Mouse (Mus musculus) stomach, embryonic 16.5 days (tissue): ENCODE results near the gene C1qtnf2. TPM values are rescaled to one million over a fixed set of nuclear protein-coding genes. Genes with fewer than 3 reads are reported as not detected.
A peak's percentile ranks its signal among the peaks of the same experiment; 100 is the strongest.

Experiments used
- ATAC-seq: fragments of 200-750 bp; cut with Nextera tagmentation; 2 replicates; pipeline ENCODE4 v1.8.0; 2017; ENCODE audit warnings: moderate number of reproducible peaks, moderate TSS enrichment; ENCODE audit not compliant: insufficient read depth, low FRiP score
- H3K27ac ChIP-seq: fragments of 300-500 bp; sonication (generic); 2 replicates; pipeline ENCODE4 v1.5.1; 2014; ENCODE audit warnings: low read length
- H3K27me3 ChIP-seq: fragments of 300-500 bp; sonication (generic); 2 replicates; pipeline ENCODE4 v1.6.1; 2014; ENCODE audit warnings: low read length, control low read depth, mixed read lengths; ENCODE audit not compliant: control insufficient read depth, insufficient read depth
- H3K36me3 ChIP-seq: fragments of 300-500 bp; sonication (generic); 2 replicates; pipeline ENCODE4 v1.6.1; 2014; ENCODE audit warnings: low read length; ENCODE audit not compliant: control insufficient read depth, insufficient read depth
- H3K4me1 ChIP-seq: fragments of 300-500 bp; sonication (generic); 2 replicates; pipeline ENCODE4 v1.6.1; 2014; ENCODE audit warnings: low read length, control low read depth, mixed read lengths; ENCODE audit not compliant: control insufficient read depth, insufficient read depth
- H3K4me2 ChIP-seq: fragments of 300-500 bp; sonication (generic); 2 replicates; pipeline ENCODE4 v1.6.1; 2014; ENCODE audit warnings: low read depth, low read length, mixed read lengths
- H3K4me3 ChIP-seq: fragments of 300-500 bp; sonication (generic); replicated peaks from 2 replicates; pipeline ENCODE4 v1.5.1; 2014; ENCODE audit warnings: mild to moderate bottlenecking, low read length
- H3K9ac ChIP-seq: fragments of 300-500 bp; sonication (generic); 2 replicates; pipeline ENCODE4 v1.6.1; 2014; ENCODE audit warnings: low read length
- H3K9me3 ChIP-seq: fragments of 300-500 bp; sonication (generic); replicated peaks from 2 replicates; pipeline ENCODE4 v1.6.1; 2016; ENCODE audit warnings: low read length, control low read depth; ENCODE audit not compliant: control insufficient read depth
- WGBS: fragments of 180-500 bp; shearing (Covaris S2); extraction: QIAGEN DNeasy Blood & Tissue Kit; methylation state at CpG from one replicate; pipeline ENCODE4 v1.1.7; 2014; 5-methylcytosine and 5-hydroxymethylcytosine counted together
- polyA plus RNA-seq: library from polyadenylated mRNA; unstranded; fragments of >200 nt; fragmentation: Nextera tagmentation; extraction: Ambion mirVana; gene quantifications from 2 replicates; pipeline ENCODE4 v1.2.1, GENCODE M21; 2015

Gene C1qtnf2
- polyA plus RNA-seq, 1 experiment from 2014 or later = 13.8 TPM

DNA sequence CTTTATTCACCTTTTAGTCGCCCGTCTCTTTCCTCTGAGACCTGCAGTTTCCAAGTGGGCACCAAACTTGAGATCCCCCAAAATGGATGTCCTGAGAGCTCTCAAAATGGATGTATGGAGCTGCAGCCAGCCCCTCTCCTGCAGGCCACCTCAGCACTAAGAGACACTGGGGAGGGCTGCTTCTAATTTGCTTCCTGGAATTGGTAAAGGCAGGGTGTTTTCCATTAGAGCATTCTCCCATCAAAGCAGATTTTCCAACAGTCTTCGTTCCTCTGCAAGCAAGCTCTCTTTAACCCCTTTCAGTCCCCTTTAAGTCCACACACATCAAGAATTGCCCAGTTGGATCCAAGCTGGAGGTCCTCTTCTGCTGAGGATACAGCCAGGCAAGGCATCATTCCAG lies 5.3 kb downstream of the C1qtnf2 start:
- H3K36me3 ChIP-seq = no peaks in the 10 kb centered on the region
- no peak overlapping the region for H3K4me2 ChIP-seq
- no peaks in the 10 kb centered on the region for H3K27me3 ChIP-seq
- no peak overlapping the region for H3K27ac ChIP-seq
- H3K4me3 ChIP-seq = no peak overlapping the region
- H3K9me3 ChIP-seq = no peaks in the 10 kb centered on the region
- WGBS = 81% methylated on average over 3 of the region's 3 CpGs
- no peak for ATAC-seq
- H3K4me1 ChIP-seq = peaks cover 39% of the 10 kb centered on the region
- H3K9ac ChIP-seq = no peak overlapping the region

DNA sequence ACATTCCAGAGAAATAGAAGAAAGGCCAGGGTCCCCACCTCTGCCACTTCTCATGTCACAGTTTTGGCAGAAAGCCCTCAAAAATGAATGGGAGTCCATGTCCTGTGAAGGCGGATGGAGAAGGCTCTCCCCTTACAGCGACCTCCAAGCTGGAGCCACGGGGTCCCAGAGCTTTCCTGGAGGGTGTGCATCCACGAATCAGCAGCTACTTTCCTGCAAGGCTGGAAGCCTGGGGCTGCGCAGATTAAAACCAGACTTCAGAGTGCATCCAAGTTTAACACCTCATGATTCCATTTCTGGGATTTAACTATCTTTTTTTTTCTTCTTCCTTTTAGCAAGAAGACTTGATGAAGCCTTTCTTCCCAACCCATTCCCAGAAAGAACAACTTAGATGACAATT lies 6.5 kb downstream of the C1qtnf2 start:
- Histone ChIP-seq H3K9me3 (no peaks in the 10 kb centered on the region), H3K4me3 (no peak overlapping the region), H3K9ac (no peak overlapping the region), H3K27me3 (no peaks in the 10 kb centered on the region), H3K27ac (no peak overlapping the region), H3K4me2 (no peak overlapping the region), H3K4me1 (peaks cover 28% of the 10 kb centered on the region), H3K36me3 (no peaks in the 10 kb centered on the region)
- WGBS = 34% methylated on average over 5 of the region's 5 CpGs
- ATAC-seq = no peak

DNA sequence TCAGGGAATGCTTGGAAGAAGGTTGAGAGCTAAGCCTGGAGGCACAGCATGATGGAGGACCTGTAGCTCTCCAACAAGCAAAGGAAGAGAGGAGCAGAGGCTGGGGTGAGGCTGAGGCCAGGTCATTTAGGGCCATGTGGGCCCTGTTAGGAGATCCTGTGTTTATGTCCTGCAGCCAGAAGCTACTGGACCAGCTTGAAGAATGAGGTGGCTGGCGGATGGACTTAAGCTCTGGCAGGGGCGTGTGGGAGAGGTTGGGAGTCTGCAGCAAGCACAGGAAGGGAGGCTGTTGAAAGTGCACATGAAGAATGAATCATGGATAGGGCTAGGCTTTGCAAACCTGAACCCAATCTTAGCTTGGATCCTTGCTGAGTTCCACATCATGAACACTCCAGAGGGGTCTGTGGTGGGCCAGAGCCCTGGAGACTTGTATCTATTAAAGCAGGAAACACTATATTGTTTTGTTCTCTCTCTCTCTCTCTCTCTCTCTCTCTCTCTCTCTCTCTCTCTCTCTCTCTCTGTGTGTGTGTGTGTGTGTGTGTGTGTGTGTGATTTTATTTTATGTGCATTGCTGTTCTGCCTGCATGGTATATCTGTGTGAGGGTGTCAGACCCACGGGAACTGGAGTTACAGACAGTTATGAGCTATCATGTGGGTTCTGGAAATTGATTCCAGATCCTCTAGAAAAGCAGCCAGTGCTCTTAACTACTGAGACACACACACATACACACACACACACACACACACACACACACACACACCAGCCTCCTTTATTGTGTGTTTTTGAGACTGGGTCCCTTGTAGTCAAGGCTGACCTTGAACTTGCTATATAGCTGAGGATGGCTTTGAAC lies 7.8 kb downstream of the C1qtnf2 start:
- H3K9ac ChIP-seq = no peak overlapping the region
- H3K9me3 ChIP-seq = no peaks in the 10 kb centered on the region
- no peaks in the 10 kb centered on the region for H3K36me3 ChIP-seq
- no peak overlapping the region for H3K4me2 ChIP-seq
- peak; percentile 16; the same call in 1 of the 2 replicates for ATAC-seq
- peaks cover 27% of the 10 kb centered on the region for H3K4me1 ChIP-seq
- H3K27ac ChIP-seq = no peak overlapping the region
- 33% methylated on average over 3 of the region's 3 CpGs for WGBS
- H3K4me3 ChIP-seq = no peak overlapping the region
- H3K27me3 ChIP-seq = no peaks in the 10 kb centered on the region

- H3K4me3 ChIP-seq = no peak overlapping the region
- ATAC-seq = peak; percentile 67; the same call in 1 of the 2 replicates
- no peak overlapping the region for H3K9ac ChIP-seq
- H3K27ac ChIP-seq = peak overlapping the region; percentile 85
- H3K27me3 ChIP-seq = no peaks in the 10 kb centered on the region
- WGBS = 31% methylated on average over 6 of the region's 6 CpGs
- no peaks in the 10 kb centered on the region for H3K36me3 ChIP-seq
- H3K4me1 ChIP-seq = peaks cover 27% of the 10 kb centered on the region
- no peaks in the 10 kb centered on the region for H3K9me3 ChIP-seq
- H3K4me2 ChIP-seq = no peak overlapping the region
Observed at GRCm38 (mm10) chr11:43483122-43483792, 9.2 kb downstream of the C1qtnf2 start.

DNA sequence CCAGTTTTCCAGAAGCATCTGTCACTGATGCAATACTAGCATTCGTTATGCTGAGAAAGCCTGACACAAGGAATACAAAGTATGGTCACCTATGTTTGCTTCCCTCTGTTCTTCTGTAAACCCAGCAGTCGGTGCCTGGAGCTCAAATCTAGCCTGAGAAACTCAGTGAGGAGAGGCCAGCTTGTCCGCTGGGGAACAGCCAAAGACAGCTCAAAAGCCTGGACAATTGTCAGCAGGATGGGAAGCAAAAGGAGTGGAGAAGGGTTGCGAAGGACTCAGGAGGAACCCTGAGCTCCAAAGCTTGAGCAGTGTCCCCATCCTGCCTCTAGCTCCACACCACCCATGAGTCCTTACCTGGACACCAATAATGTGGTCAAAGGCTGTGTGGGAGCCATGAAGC lies 10.0 kb downstream of the C1qtnf2 start:
- Histone ChIP-seq H3K9me3 (no peaks in the 10 kb centered on the region), H3K36me3 (no peaks in the 10 kb centered on the region), H3K4me2 (no peak overlapping the region), H3K27ac (peak overlapping the region; percentile 85), H3K4me3 (no peak overlapping the region), H3K9ac (0 out of 2 replicates have a peak overlapping the region, but pooled peaks have one; percentile 5), H3K27me3 (no peaks in the 10 kb centered on the region), H3K4me1 (peaks cover 27% of the 10 kb centered on the region)
- no peak for ATAC-seq
- WGBS = 56% methylated on average over 4 of the region's 4 CpGs

DNA sequence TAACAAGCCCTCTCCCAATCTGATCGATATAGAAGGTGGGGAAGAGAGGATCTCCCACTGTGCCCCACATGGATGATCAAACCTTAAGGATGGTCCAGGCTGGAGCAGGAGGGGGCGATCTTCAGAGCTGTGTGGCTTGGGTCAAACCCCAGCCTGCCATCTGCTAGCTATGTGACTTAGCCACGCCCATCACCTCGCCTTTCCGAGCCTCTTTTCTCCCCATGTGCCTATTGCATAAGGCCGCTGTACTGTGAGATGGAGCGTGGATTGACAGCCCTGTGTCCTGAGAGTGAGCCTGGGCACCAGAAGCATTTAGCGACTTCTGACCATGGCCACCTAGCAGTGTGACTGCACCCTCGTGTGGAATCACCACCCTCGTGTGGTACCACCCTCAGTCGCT lies 10.6 kb downstream of the C1qtnf2 start:
- ATAC-seq = no peak
- WGBS = 48% methylated on average over 11 of the region's 11 CpGs

DNA sequence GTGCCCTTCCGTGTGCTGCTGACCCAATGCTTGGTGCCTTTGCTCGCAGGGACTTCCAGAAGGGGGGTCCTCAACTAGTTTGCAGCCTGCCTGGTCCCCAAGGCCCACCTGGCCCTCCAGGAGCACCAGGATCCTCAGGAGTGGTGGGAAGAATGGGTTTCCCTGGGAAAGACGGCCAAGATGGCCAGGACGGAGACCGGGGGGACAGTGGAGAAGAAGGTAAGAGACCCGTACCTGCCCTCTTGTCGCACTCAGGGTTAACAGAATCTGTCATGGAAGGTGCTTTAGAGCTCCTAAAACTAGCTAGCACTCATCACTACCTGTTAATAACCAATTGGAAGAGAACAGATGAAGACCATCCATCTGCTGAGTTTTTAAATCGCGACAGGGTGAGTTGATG lies 11.8 kb downstream of the C1qtnf2 start:
- Histone ChIP-seq H3K9me3 (no peaks in the 10 kb centered on the region), H3K4me2 (no peak overlapping the region), H3K4me1 (peaks cover 27% of the 10 kb centered on the region), H3K27ac (no peak overlapping the region), H3K9ac (no peak overlapping the region), H3K4me3 (no peak overlapping the region), H3K36me3 (no peaks in the 10 kb centered on the region), H3K27me3 (no peaks in the 10 kb centered on the region)
- WGBS = 78% methylated on average over 9 of the region's 9 CpGs
- ATAC-seq = no peak

More for the DNA sequence above, 10.6 kb downstream of the C1qtnf2 start:
- Histone ChIP-seq H3K9ac (no peak overlapping the region), H3K9me3 (no peaks in the 10 kb centered on the region), H3K27me3 (no peaks in the 10 kb centered on the region), H3K4me3 (no peak overlapping the region), H3K4me2 (no peak overlapping the region), H3K4me1 (peaks cover 27% of the 10 kb centered on the region), H3K27ac (no peak overlapping the region), H3K36me3 (no peaks in the 10 kb centered on the region)

DNA sequence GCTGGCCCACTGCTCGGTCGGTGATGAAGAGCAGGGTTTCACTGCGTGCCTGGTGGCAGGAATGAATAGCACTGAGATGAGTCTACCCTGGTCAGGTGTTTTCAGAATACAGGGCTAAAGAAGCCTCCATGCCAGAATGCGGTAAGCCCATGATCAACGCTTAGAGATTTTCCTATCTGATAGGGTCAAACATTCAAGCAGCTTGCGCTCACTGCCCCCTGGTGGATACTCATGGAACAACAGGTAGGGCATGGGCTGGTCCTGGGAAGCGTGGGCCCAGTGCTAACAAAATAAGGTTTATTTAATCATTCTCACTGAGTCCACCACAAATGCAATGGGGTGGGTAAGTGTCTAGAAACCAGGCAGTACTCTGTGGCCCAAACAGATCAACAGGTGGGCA lies 18.6 kb downstream of the C1qtnf2 start:
- no peak overlapping the region for H3K27ac ChIP-seq
- peaks cover 5% of the 10 kb centered on the region; the same call in 1 of the 2 replicates for H3K4me1 ChIP-seq
- no peaks in the 10 kb centered on the region for H3K27me3 ChIP-seq
- no peak overlapping the region for H3K4me2 ChIP-seq
- WGBS = 30% methylated on average over 7 of the region's 7 CpGs
- ATAC-seq = peak; percentile 38
- no peak overlapping the region for H3K4me3 ChIP-seq
- no peaks in the 10 kb centered on the region for H3K9me3 ChIP-seq
- no peak overlapping the region for H3K9ac ChIP-seq
- H3K36me3 ChIP-seq = no peaks in the 10 kb centered on the region

GRCm38 (mm10) chr11:43493815-43494409 lies 19.8 kb downstream of the C1qtnf2 start:
- H3K36me3 ChIP-seq = no peaks in the 10 kb centered on the region
- WGBS = 24% methylated on average over 6 of the region's 6 CpGs
- peak; percentile 44 for ATAC-seq
- H3K4me2 ChIP-seq = no peak overlapping the region
- H3K4me1 ChIP-seq = peaks cover 5% of the 10 kb centered on the region; the same call in 1 of the 2 replicates
- H3K9ac ChIP-seq = no peak overlapping the region
- H3K9me3 ChIP-seq = no peaks in the 10 kb centered on the region
- no peak overlapping the region for H3K27ac ChIP-seq
- no peak overlapping the region for H3K4me3 ChIP-seq
- no peaks in the 10 kb centered on the region for H3K27me3 ChIP-seq
